Mouse (Mus musculus): ENCODE measurements around the gene Olfr905. TPM values are rescaled to one million over a fixed set of nuclear protein-coding genes. Genes with fewer than 3 reads are reported as not detected.

Olfr905 gene
- polyA plus RNA-seq, 1 experiment, result not detected

- no peaks in the 10 kb centered on the region for H3K36me3 ChIP-seq (ENCODE audit: control insufficient read depth, insufficient read depth, low read length)
- TF ChIP-seq POLR2A (IDR thresholded peaks at IDR 0.05; ENCODE audit: low read depth, low read length) (no peak), CTCF (conservative IDR thresholded peaks at IDR 0.05; ENCODE audit: insufficient read depth, insufficient read length, low read depth, low read length) (no peak)
- 76% methylated on average over 2 of the region's 2 CpGs for WGBS
- no peak within 1 kb of the TSS for H3K4me3 ChIP-seq (ENCODE audit: insufficient read depth, low read depth, low read length)
- H3K27me3 ChIP-seq (replicated peaks; ENCODE audit: control insufficient read depth, insufficient read depth, low read length), result no peaks in the 10 kb centered on the region
- DNase-seq, result no peak
- no peak within 1 kb of the TSS for H3K27ac ChIP-seq (ENCODE audit: insufficient read depth, low read depth, low read length)
- H3K4me1 ChIP-seq (ENCODE audit: control insufficient read depth, insufficient read depth, low read length), result no peaks in the 10 kb centered on the region
Observed at GRCm38 (mm10) chr9:38495501-38495900, 24.6 kb downstream of the Olfr905 start, which contains the start of gene Olfr907. Gene Olfr907, plus strand, starts transcription at chr9:38495801.

GRCm38 (mm10) chr9:38512353-38512752, 41.4 kb downstream of the Olfr905 start:
- H3K4me1 ChIP-seq (ENCODE audit: control insufficient read depth, insufficient read depth, low read length), result no peaks in the 10 kb centered on the region
- no peak for DNase-seq
- no peak overlapping the region for H3K4me3 ChIP-seq (ENCODE audit: insufficient read depth, low read depth, low read length)
- TF ChIP-seq CTCF (conservative IDR thresholded peaks at IDR 0.05; ENCODE audit: insufficient read depth, insufficient read length, low read depth, low read length), result no peak
- no peak for TF ChIP-seq POLR2A (IDR thresholded peaks at IDR 0.05; ENCODE audit: low read depth, low read length)
- no peak overlapping the region for H3K27ac ChIP-seq (ENCODE audit: insufficient read depth, low read depth, low read length)
- H3K27me3 ChIP-seq (replicated peaks; ENCODE audit: control insufficient read depth, insufficient read depth, low read length), result no peaks in the 10 kb centered on the region
- 53% methylated on average over 2 of the region's 2 CpGs for WGBS
- no peaks in the 10 kb centered on the region for H3K36me3 ChIP-seq (ENCODE audit: control insufficient read depth, insufficient read depth, low read length)

- H3K36me3 ChIP-seq (ENCODE audit: control insufficient read depth, insufficient read depth, low read length), result no peaks in the 10 kb centered on the region
- DNase-seq, result no peak
- 71% methylated on average over 1 of the region's 1 CpGs for WGBS
Observed at GRCm38 (mm10) chr9:38521280-38521679, 50.4 kb downstream of the Olfr905 start, which contains the start of gene Olfr911-ps1. Gene Olfr911-ps1, plus strand, starts transcription at chr9:38521580.

More at GRCm38 (mm10) chr9:38521280-38521679, 50.4 kb downstream of the Olfr905 start, which contains the start of gene Olfr911-ps1:
- TF ChIP-seq POLR2A (IDR thresholded peaks at IDR 0.05; ENCODE audit: low read depth, low read length) (no peak), CTCF (conservative IDR thresholded peaks at IDR 0.05; ENCODE audit: insufficient read depth, insufficient read length, low read depth, low read length) (no peak)
- Histone ChIP-seq H3K27ac (ENCODE audit: insufficient read depth, low read depth, low read length) (no peak within 1 kb of the TSS), H3K4me1 (ENCODE audit: control insufficient read depth, insufficient read depth, low read length) (no peaks in the 10 kb centered on the region), H3K27me3 (replicated peaks; ENCODE audit: control insufficient read depth, insufficient read depth, low read length) (no peaks in the 10 kb centered on the region), H3K4me3 (ENCODE audit: insufficient read depth, low read depth, low read length) (no peak within 1 kb of the TSS)

Other genes with a start within 250 kb of the Olfr905 start
- gene Olfr143, start 218.3 kb upstream of the Olfr905 start, polyA plus RNA-seq (2012; rRNA removed), result not detected in 2 replicates
- not detected in 2 replicates for gene Olfr895, start 203.3 kb upstream of the Olfr905 start, polyA plus RNA-seq (2012; rRNA removed)
- not detected in 2 replicates for gene Olfr896-ps1, start 180.0 kb upstream of the Olfr905 start, polyA plus RNA-seq (2012; rRNA removed)
- not detected in 2 replicates for gene Olfr25, start 142.0 kb upstream of the Olfr905 start, polyA plus RNA-seq (2012; rRNA removed)
- gene Olfr898, start 122.7 kb upstream of the Olfr905 start, polyA plus RNA-seq (2012; rRNA removed), result not detected in 2 replicates
- not detected in 2 replicates for gene Olfr250, start 104.2 kb upstream of the Olfr905 start, polyA plus RNA-seq (2012; rRNA removed)
- not detected in 2 replicates for gene Olfr251, start 94.0 kb upstream of the Olfr905 start, polyA plus RNA-seq (2012; rRNA removed)
- gene Olfr147, start 69.4 kb upstream of the Olfr905 start, polyA plus RNA-seq (2012; rRNA removed), result not detected in 2 replicates
- not detected in 2 replicates for gene Olfr901, start 41.7 kb upstream of the Olfr905 start, polyA plus RNA-seq (2012; rRNA removed)
- gene Olfr902, start 23.5 kb upstream of the Olfr905 start, polyA plus RNA-seq (2012; rRNA removed), result not detected in 2 replicates
- not detected in 2 replicates for gene Olfr904, start 8.0 kb upstream of the Olfr905 start, polyA plus RNA-seq (2012; rRNA removed)
- not detected in 2 replicates for gene Olfr906, start 16.0 kb downstream of the Olfr905 start, polyA plus RNA-seq (2012; rRNA removed)
- gene Olfr907, start 24.7 kb downstream of the Olfr905 start, polyA plus RNA-seq (2012; rRNA removed), result not detected in 2 replicates
- not detected in 2 replicates for gene Olfr911-ps1, start 50.5 kb downstream of the Olfr905 start, polyA plus RNA-seq (2012; rRNA removed)
- not detected in 2 replicates for gene Olfr910, start 66.7 kb downstream of the Olfr905 start, polyA plus RNA-seq (2012; rRNA removed)
- not detected in 2 replicates for gene Olfr912, start 109.1 kb downstream of the Olfr905 start, polyA plus RNA-seq (2012; rRNA removed)
- not detected in 2 replicates for gene Olfr913, start 121.7 kb downstream of the Olfr905 start, polyA plus RNA-seq (2012; rRNA removed)
- not detected in 2 replicates for gene Olfr914, start 134.0 kb downstream of the Olfr905 start, polyA plus RNA-seq (2012; rRNA removed)
- gene Olfr916, start 188.8 kb downstream of the Olfr905 start, polyA plus RNA-seq (2012; rRNA removed), result not detected in 2 replicates
- gene Olfr917, start 194.7 kb downstream of the Olfr905 start, polyA plus RNA-seq (2012; rRNA removed), result not detected in 2 replicates
- gene Olfr918, start 203.5 kb downstream of the Olfr905 start, polyA plus RNA-seq (2012; rRNA removed), result not detected in 2 replicates
- not detected in 2 replicates for gene Olfr919, start 232.6 kb downstream of the Olfr905 start, polyA plus RNA-seq (2012; rRNA removed)
- 16.8 and 17.7 TPM in 2 replicates for gene Vwa5a, start 247.2 kb downstream of the Olfr905 start, polyA plus RNA-seq (2012; rRNA removed)

Measured in kidney, adult 2 months (tissue).